Mouse (Mus musculus) cerebellum, postnatal 25 days (tissue): ENCODE results near the gene Stard10.

ENCODE experiments used
- DNase-seq, 2 experiments: peaks; one replicate each; pipeline ENCODE4 v3.0.0; 2021; ENCODE audit warnings: mixed read lengths in 2 of 2

Gene Stard10

GRCm38 (mm10) chr7:101374155-101374554 lies 57.3 kb downstream of the Stard10 start:
- peak; percentile 39 to 63 for DNase-seq

GRCm38 (mm10) chr7:101376701-101377340 lies 59.9 kb downstream of the Stard10 start:
- no peak for DNase-seq

- DNase-seq, result no peak
Measured at GRCm38 (mm10) chr7:101377741-101378262, 60.9 kb downstream of the Stard10 start.

- no peak for DNase-seq
Measured at GRCm38 (mm10) chr7:101378285-101378684, 61.4 kb downstream of the Stard10 start.

GRCm38 (mm10) chr7:101378796-101379465 lies 62.0 kb downstream of the Stard10 start:
- no peak for DNase-seq

- DNase-seq, result no peak
Measured at GRCm38 (mm10) chr7:101379732-101380131, 62.8 kb downstream of the Stard10 start.

- DNase-seq, result no peak
Measured at GRCm38 (mm10) chr7:101381512-101381911, 64.6 kb downstream of the Stard10 start.

GRCm38 (mm10) chr7:101382378-101382777 lies 65.5 kb downstream of the Stard10 start:
- DNase-seq, result peak in 1 of 2 experiments; percentile 19

GRCm38 (mm10) chr7:101383756-101384155 lies 66.9 kb downstream of the Stard10 start:
- DNase-seq, result no peak

- no peak for DNase-seq
Measured at GRCm38 (mm10) chr7:101384931-101385330, 68.0 kb downstream of the Stard10 start.

GRCm38 (mm10) chr7:101385331-101385733 lies 68.4 kb downstream of the Stard10 start:
- DNase-seq, result no peak

- no peak for DNase-seq
Measured at GRCm38 (mm10) chr7:101385866-101386452, 69.1 kb downstream of the Stard10 start.

GRCm38 (mm10) chr7:101389256-101389655 lies 72.4 kb downstream of the Stard10 start:
- DNase-seq, result no peak

- no peak for DNase-seq
Measured at GRCm38 (mm10) chr7:101391909-101392479, 75.1 kb downstream of the Stard10 start.

GRCm38 (mm10) chr7:101393015-101393414 lies 76.1 kb downstream of the Stard10 start:
- no peak for DNase-seq

GRCm38 (mm10) chr7:101393694-101394504 lies 77.0 kb downstream of the Stard10 start:
- no peak for DNase-seq

- no peak for DNase-seq
Measured at GRCm38 (mm10) chr7:101394569-101394968, 77.7 kb downstream of the Stard10 start.

- DNase-seq, result no peak
Measured at GRCm38 (mm10) chr7:101395471-101395870, 78.6 kb downstream of the Stard10 start.
